Mouse (Mus musculus) neural tube, embryonic 10.5 days (tissue): ENCODE measurements around the gene Shoc2.

ENCODE experiments used
- DNase-seq: peaks from one replicate; pipeline ENCODE4 v3.0.0-alpha.2; 2017; ENCODE audit warnings: low spot score; ENCODE audit errors: extremely low spot score

Gene Shoc2

GRCm38 (mm10) chr19:54035100-54035499 is 91.0 kb downstream of the Shoc2 start:
- no peak for DNase-seq

- no peak for DNase-seq
Measured at GRCm38 (mm10) chr19:54039441-54039840, 95.3 kb downstream of the Shoc2 start.

GRCm38 (mm10) chr19:54040356-54041028 is 96.4 kb downstream of the Shoc2 start:
- DNase-seq: no peak

GRCm38 (mm10) chr19:54041029-54041367 is 96.9 kb downstream of the Shoc2 start:
- no peak for DNase-seq

- DNase-seq: no peak
Measured at GRCm38 (mm10) chr19:54043851-54044250, 99.7 kb downstream of the Shoc2 start, which contains the start of gene Adra2a. Gene Adra2a (plus strand): TSS chr19:54044151.

GRCm38 (mm10) chr19:54044507-54045371 is 100.6 kb downstream of the Shoc2 start:
- peak; percentile 87 for DNase-seq

GRCm38 (mm10) chr19:54045412-54045811 is 101.3 kb downstream of the Shoc2 start:
- DNase-seq: no peak

GRCm38 (mm10) chr19:54045931-54046683 is 102.0 kb downstream of the Shoc2 start:
- peak; percentile 49 for DNase-seq

GRCm38 (mm10) chr19:54046684-54047070 is 102.6 kb downstream of the Shoc2 start:
- DNase-seq: peak; percentile 59

GRCm38 (mm10) chr19:54047386-54048050 is 103.4 kb downstream of the Shoc2 start:
- peak; percentile 56 for DNase-seq

- DNase-seq: peak; percentile 36
Measured at GRCm38 (mm10) chr19:54048161-54048885, 104.2 kb downstream of the Shoc2 start.

- DNase-seq: no peak
Measured at GRCm38 (mm10) chr19:54051651-54052050, 107.5 kb downstream of the Shoc2 start.

- DNase-seq: no peak
Measured at GRCm38 (mm10) chr19:54055845-54056244, 111.7 kb downstream of the Shoc2 start.

- no peak for DNase-seq
Measured at GRCm38 (mm10) chr19:54068447-54068846, 124.3 kb downstream of the Shoc2 start.

- DNase-seq: no peak
Measured at GRCm38 (mm10) chr19:54070521-54070920, 126.4 kb downstream of the Shoc2 start.

GRCm38 (mm10) chr19:54072233-54072800 is 128.2 kb downstream of the Shoc2 start:
- no peak for DNase-seq

- no peak for DNase-seq
Measured at GRCm38 (mm10) chr19:54076362-54077349, 132.6 kb downstream of the Shoc2 start.

GRCm38 (mm10) chr19:54081303-54081702 is 137.2 kb downstream of the Shoc2 start:
- no peak for DNase-seq

GRCm38 (mm10) chr19:54081716-54082165 is 137.6 kb downstream of the Shoc2 start:
- no peak for DNase-seq
